Mouse (Mus musculus) lung, embryonic 16.5 days (tissue): Measurements from ENCODE around the gene Ntng1. TPM values are rescaled to one million over a fixed set of nuclear protein-coding genes. Genes with fewer than 3 reads are reported as not detected.

Experiments used
- ATAC-seq: fragments of 200-750 bp; cut with Nextera tagmentation; 2 replicates; pipeline ENCODE4 v1.8.0; 2017; ENCODE audit warnings: low read depth, mild to moderate bottlenecking, moderate library complexity
- H3K27ac ChIP-seq: fragments of 300-500 bp; sonication (generic); 2 replicates; pipeline ENCODE4 v1.5.1; 2014; ENCODE audit warnings: mild to moderate bottlenecking, control low read depth, low read length
- H3K27me3 ChIP-seq: fragments of 300-500 bp; sonication (generic); 2 replicates; pipeline ENCODE4 v1.6.1; 2014; ENCODE audit warnings: low read depth, low read length, mixed read lengths; ENCODE audit not compliant: control insufficient read depth, insufficient read depth
- H3K36me3 ChIP-seq: fragments of 300-500 bp; sonication (generic); 2 replicates; pipeline ENCODE4 v1.6.1; 2014; ENCODE audit warnings: low read length; ENCODE audit not compliant: control insufficient read depth, insufficient read depth
- H3K4me1 ChIP-seq: fragments of 300-500 bp; sonication (generic); replicated peaks from 2 replicates; pipeline ENCODE4 v1.6.1; 2014; ENCODE audit warnings: low read length, mixed read lengths; ENCODE audit not compliant: control insufficient read depth, insufficient read depth
- H3K4me2 ChIP-seq: fragments of 300-500 bp; sonication (generic); 2 replicates; pipeline ENCODE4 v1.6.1; 2014; ENCODE audit warnings: low read depth, low read length, control low read depth
- H3K4me3 ChIP-seq: fragments of 300-500 bp; sonication (generic); 2 replicates; pipeline ENCODE4 v1.5.1; 2014; ENCODE audit warnings: mild to moderate bottlenecking, low read length, control low read depth
- H3K9ac ChIP-seq: fragments of 300-500 bp; sonication (generic); 2 replicates; pipeline ENCODE4 v1.6.1; 2014; ENCODE audit warnings: low read length, control low read depth
- H3K9me3 ChIP-seq: fragments of 300-500 bp; sonication (generic); 2 replicates; pipeline ENCODE4 v1.6.1; 2016; ENCODE audit warnings: low read length; ENCODE audit not compliant: control insufficient read depth
- WGBS: fragments of 180-500 bp; shearing (Covaris S2); extraction: QIAGEN DNeasy Blood & Tissue Kit; methylation state at CpG from one replicate; pipeline ENCODE4 v1.1.7; 2014; 5-methylcytosine and 5-hydroxymethylcytosine counted together
- polyA plus RNA-seq: library from polyadenylated mRNA; unstranded; fragments of >200 nt; fragmentation: Nextera tagmentation; extraction: Ambion mirVana; gene quantifications from 2 replicates; pipeline ENCODE4 v1.2.1, GENCODE M21; 2015

Gene Ntng1
- polyA plus RNA-seq, 1 experiment from 2014 or later, result 1.1 TPM

DNA sequence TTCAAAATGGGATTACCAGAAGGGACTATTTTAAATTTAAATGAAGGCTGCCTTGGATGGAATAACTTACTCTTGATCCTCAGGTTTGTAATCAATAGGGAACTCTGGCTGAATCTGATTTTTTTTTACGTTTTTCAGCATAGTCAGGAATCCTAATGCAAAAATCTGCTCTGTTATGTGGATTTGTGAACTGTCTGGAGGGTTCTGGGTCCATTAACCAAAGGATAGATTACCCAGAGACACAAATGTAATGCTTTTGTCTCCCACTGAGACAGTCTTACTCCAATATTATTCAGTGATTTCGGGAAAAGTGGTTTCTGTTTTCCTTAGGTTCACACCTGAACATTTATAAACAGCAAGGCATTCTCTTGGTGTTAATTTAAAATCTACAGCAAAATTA lies 58.5 kb downstream of the Ntng1 start:
- Histone ChIP-seq H3K27ac (no peak overlapping the region), H3K9ac (no peak overlapping the region), H3K9me3 (no peaks in the 10 kb centered on the region), H3K4me1 (no peaks in the 10 kb centered on the region), H3K27me3 (no peaks in the 10 kb centered on the region), H3K4me3 (no peak overlapping the region), H3K4me2 (no peak overlapping the region), H3K36me3 (no peaks in the 10 kb centered on the region)
- no peak for ATAC-seq
- 61% methylated on average over 2 of the region's 2 CpGs for WGBS

DNA sequence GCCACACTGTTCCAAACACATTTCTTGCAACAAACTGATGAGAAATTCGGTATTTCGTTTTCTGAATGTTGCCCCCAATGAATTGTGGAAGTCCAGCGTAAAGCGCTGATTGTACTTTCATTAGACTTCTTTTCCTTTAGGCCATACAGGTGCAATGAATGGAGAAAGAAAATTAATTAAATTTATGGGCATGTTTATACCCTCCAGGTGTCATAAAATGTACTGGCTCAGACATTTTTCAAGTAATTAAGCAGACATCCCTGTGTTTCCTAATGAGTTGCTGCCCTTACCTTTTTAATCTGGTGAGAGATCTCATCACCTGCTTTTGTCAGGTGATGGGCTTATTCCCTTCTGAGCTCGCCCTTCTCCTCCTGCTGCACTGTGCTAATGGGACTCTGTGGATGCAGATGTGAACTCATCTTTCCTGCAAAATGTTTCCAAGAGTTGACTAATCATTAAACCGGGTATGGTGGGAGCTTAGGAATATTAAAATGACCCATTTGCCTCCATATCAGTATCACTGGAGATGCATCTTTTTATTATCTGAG lies 79.0 kb downstream of the Ntng1 start:
- H3K9ac ChIP-seq, result no peak overlapping the region
- no peaks in the 10 kb centered on the region for H3K36me3 ChIP-seq
- 83% methylated on average over 6 of the region's 6 CpGs for WGBS
- H3K27me3 ChIP-seq, result no peaks in the 10 kb centered on the region
- H3K9me3 ChIP-seq, result no peaks in the 10 kb centered on the region
- H3K4me1 ChIP-seq, result no peaks in the 10 kb centered on the region
- H3K4me2 ChIP-seq, result no peak overlapping the region
- H3K4me3 ChIP-seq, result no peak overlapping the region
- H3K27ac ChIP-seq, result no peak overlapping the region
- ATAC-seq, result no peak

DNA sequence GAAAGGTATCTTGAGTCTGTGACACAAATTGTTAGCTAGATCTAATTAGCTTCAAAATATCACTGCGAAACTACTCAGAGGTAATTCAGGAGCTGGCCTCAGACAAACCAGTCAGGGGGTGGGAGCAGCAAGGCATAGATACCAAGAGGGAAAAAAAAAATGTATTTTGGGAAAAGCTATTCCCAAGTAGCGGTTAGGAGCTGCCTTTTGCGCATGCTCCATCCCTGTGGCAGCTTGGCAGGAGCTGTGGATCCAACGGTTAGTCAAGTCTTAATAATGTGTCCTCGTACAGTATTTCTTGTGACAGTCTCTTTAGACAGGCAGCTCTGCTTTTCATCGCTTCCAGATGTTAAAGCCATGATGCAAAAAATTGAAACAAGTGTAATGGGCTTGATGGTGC lies 87.9 kb downstream of the Ntng1 start:
- no peak overlapping the region for H3K4me2 ChIP-seq
- no peak for ATAC-seq
- 81% methylated on average over 6 of the region's 6 CpGs for whole genome bisulfite sequencing
- H3K27ac ChIP-seq, result no peak overlapping the region
- no peaks in the 10 kb centered on the region for H3K4me1 ChIP-seq
- H3K9ac ChIP-seq, result no peak overlapping the region
- H3K36me3 ChIP-seq, result no peaks in the 10 kb centered on the region
- no peaks in the 10 kb centered on the region for H3K9me3 ChIP-seq
- H3K4me3 ChIP-seq, result no peak overlapping the region
- no peaks in the 10 kb centered on the region for H3K27me3 ChIP-seq

DNA sequence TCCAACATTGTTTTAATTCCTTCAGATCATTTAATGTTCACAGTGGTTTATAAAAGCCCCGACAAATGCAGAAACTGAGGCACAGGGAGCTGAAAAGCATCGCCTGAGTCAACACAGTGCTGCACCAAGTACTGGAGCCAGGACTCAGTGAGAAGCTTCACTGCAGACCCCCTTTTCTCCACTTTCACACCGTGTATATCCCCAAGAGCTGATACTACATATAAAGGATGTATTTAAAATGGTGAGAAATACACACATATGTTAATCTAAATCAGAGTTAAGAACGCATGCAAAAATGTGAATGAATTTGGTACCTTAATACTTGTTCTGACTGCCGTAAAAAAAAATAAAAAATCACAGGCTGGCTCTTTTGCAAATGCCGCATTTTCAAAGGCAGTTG lies 88.4 kb downstream of the Ntng1 start:
- Histone ChIP-seq H3K9ac (no peak overlapping the region), H3K9me3 (no peaks in the 10 kb centered on the region), H3K27me3 (no peaks in the 10 kb centered on the region), H3K4me3 (no peak overlapping the region), H3K4me1 (no peaks in the 10 kb centered on the region), H3K36me3 (no peaks in the 10 kb centered on the region), H3K4me2 (no peak overlapping the region), H3K27ac (no peak overlapping the region)
- no peak for ATAC-seq
- WGBS, result 87% methylated on average over 6 of the region's 6 CpGs

DNA sequence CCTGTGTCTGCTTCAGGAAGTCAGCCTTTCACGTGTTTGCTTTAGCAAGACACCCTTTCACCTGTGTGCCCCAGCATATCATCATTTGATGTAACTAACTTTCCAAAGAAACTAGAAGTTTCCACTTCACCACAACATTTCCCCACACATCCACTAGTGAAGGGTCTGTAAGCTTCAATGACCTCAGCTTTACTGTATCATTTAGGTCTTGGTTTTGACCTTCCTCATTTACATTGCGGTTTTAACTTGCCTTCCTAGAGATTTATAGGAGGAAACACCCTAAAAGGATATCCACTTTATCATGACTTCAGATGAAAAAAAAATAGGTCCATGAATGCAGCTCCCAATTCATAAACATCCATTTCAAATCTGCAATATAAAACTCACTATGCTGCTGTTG lies 89.7 kb downstream of the Ntng1 start:
- no peak overlapping the region for H3K4me3 ChIP-seq
- H3K4me1 ChIP-seq, result no peaks in the 10 kb centered on the region
- H3K27ac ChIP-seq, result no peak overlapping the region
- no peak overlapping the region for H3K4me2 ChIP-seq
- no peak overlapping the region for H3K9ac ChIP-seq
- no peaks in the 10 kb centered on the region for H3K9me3 ChIP-seq
- ATAC-seq, result no peak
- 77% methylated on average over 2 of the region's 2 CpGs for WGBS
- no peaks in the 10 kb centered on the region for H3K27me3 ChIP-seq
- H3K36me3 ChIP-seq, result no peaks in the 10 kb centered on the region

DNA sequence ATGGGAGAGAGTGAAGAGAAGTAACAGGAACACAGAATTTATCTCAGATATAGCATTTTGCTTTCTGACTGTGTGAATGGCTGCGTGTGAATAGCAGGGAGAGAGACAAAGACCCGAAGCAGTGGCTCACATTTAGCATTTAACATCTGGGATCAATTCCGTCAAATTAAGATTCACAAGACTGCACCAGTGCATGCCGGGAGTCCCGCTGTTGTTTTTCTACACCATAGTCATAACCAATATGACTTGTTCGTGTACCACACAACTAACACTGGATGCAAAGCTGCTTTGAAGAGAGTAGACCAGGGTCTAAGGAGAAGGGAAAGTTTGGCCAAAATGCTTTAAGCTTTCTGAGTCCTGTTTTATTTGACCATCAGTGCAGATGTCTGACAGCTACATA lies 95.7 kb downstream of the Ntng1 start:
- no peak overlapping the region for H3K9ac ChIP-seq
- H3K36me3 ChIP-seq, result no peaks in the 10 kb centered on the region
- H3K4me1 ChIP-seq, result no peaks in the 10 kb centered on the region
- H3K4me2 ChIP-seq, result no peak overlapping the region
- 80% methylated on average over 6 of the region's 6 CpGs for WGBS
- no peak overlapping the region for H3K4me3 ChIP-seq
- no peaks in the 10 kb centered on the region for H3K9me3 ChIP-seq
- H3K27me3 ChIP-seq, result no peaks in the 10 kb centered on the region
- no peak for ATAC-seq
- no peak overlapping the region for H3K27ac ChIP-seq

DNA sequence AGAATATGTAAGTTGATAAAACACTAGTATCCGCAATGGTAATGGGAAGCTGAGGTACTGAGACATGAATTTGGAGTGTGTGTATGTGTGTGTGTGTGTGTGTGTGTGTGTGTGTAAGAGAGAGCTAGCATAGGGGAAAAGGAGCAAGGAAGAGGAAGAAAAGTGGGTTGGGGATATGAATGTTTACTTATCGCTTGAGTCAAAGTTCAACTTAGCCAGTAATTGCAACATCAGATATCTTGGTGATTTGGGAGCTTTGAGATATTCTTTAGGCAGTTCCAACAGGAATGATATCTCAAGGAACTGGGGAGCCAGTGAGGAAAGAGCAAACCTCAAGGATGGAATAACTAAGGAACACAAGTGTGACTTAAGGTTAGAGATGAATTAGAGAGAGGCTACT lies 97.1 kb downstream of the Ntng1 start:
- no peak overlapping the region for H3K27ac ChIP-seq
- no peaks in the 10 kb centered on the region for H3K9me3 ChIP-seq
- no peaks in the 10 kb centered on the region for H3K27me3 ChIP-seq
- no peak overlapping the region for H3K9ac ChIP-seq
- 90% methylated on average over 2 of the region's 2 CpGs for WGBS
- H3K36me3 ChIP-seq, result no peaks in the 10 kb centered on the region
- H3K4me1 ChIP-seq, result no peaks in the 10 kb centered on the region
- no peak overlapping the region for H3K4me3 ChIP-seq
- H3K4me2 ChIP-seq, result no peak overlapping the region
- no peak for ATAC-seq

DNA sequence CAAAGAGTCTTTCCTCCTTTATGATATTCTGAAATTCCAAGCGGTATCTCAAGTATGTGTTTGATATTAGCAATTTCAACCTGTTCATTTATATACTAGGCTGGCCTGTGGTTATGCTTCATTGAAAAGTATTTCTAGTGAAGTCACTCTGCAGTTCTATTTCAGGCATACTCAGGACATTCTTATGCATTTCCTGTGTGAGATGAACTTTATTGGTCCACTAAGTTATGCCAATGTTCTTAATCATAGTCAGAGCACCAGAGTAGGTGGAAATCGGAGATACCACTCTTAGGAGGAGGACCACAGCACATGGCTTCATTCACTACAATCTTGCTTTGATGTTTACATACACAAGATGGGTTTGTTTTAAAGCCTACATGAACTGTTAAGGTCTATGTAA lies 99.6 kb downstream of the Ntng1 start:
- Histone ChIP-seq H3K4me2 (no peak overlapping the region), H3K36me3 (no peaks in the 10 kb centered on the region), H3K27me3 (no peaks in the 10 kb centered on the region), H3K27ac (no peak overlapping the region), H3K4me3 (no peak overlapping the region), H3K9ac (no peak overlapping the region), H3K9me3 (no peaks in the 10 kb centered on the region), H3K4me1 (no peaks in the 10 kb centered on the region)
- ATAC-seq, result peak; percentile 28; the same call in 1 of the 2 replicates
- 65% methylated on average over 2 of the region's 2 CpGs for WGBS

DNA sequence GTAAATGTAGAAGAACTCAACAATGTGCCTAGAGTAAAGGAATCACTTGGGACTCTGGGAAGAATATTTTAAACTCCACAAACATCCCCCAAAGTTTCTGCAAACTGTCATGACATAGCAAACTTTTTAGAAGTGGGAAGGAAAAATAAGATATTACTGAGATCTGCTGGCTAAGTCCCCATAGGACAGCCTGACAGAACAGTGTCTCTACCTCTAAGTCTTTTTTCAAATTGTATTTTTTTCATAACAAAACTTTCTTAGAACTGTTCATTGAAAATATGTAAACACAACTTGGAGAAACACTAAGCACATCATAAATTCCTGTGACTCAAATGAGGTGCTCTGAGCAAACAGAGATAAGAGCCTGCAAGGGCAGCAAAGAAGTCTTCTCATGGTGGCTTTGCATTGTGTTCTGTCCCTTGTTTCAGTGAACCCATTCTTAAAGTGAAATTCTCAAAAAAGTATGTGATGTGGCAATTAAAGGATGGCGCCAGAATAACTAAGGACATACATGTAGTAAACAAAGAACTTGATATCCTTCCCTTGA lies 100.1 kb downstream of the Ntng1 start:
- ATAC-seq, result peak; percentile 71; the same call in 1 of the 2 replicates
- H3K36me3 ChIP-seq, result no peaks in the 10 kb centered on the region
- no peaks in the 10 kb centered on the region for H3K4me1 ChIP-seq
- no peak overlapping the region for H3K4me2 ChIP-seq
- no peak overlapping the region for H3K27ac ChIP-seq
- no peak overlapping the region for H3K4me3 ChIP-seq
- no peak overlapping the region for H3K9ac ChIP-seq
- no peaks in the 10 kb centered on the region for H3K9me3 ChIP-seq
- 57% methylated on average over 1 of the region's 1 CpGs for WGBS
- no peaks in the 10 kb centered on the region for H3K27me3 ChIP-seq
